Mouse (Mus musculus) adrenal gland, adult 8-10 months (tissue): ENCODE measurements around the gene Dph3. TPM values are rescaled to one million over a fixed set of nuclear protein-coding genes. Genes with fewer than 3 reads are reported as not detected.
A peak's percentile ranks its signal among the peaks of the same experiment; 100 is the strongest.

Source experiments
- DNase-seq: peaks from one replicate; pipeline ENCODE4 v3.0.0; 2022
- total RNA-seq, 4 experiments: library from RNA; stranded (reverse); gene quantifications; 2 replicates each; pipeline ENCODE4 v1.2.4; 2022

The Dph3 gene
- total RNA-seq, 4 experiments from 2014 or later: 53.0 to 63.5 (median 57.2) TPM

- DNase-seq: no peak
Observed at GRCm38 (mm10) chr14:32084761-32085485, 606 bp downstream of the Dph3 start, which contains the start of gene Oxnad1. Gene Oxnad1 (plus strand): TSS chr14:32085374.

- no peak for DNase-seq
Observed at GRCm38 (mm10) chr14:32083466-32083865, 2.1 kb downstream of the Dph3 start.

- no peak for DNase-seq
Observed at GRCm38 (mm10) chr14:32082891-32083290, 2.6 kb downstream of the Dph3 start.

GRCm38 (mm10) chr14:32081026-32081425 is 4.5 kb downstream of the Dph3 start:
- DNase-seq: no peak

- peak; percentile 47 for DNase-seq
Observed at GRCm38 (mm10) chr14:32076896-32077575, 8.5 kb downstream of the Dph3 start.

DNA sequence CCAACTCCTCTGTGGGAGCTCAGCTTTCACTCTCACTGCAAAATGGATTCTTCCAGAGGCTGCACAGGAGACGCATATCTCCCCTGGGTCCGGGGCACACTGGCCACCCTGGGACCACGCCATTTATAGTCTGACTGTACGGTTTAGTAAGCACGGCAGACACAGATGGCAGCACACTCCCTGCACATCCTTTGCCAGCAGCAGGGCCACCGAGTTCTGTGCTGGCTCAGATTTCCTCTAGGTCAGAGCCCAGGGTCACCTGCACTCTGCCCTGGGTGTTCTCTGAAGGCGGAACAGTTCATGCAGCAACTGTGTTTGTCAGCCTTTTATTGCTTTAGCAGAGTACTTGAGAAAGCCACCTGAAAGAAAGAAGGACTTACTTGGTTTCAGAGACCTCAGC is 11.6 kb downstream of the Dph3 start:
- DNase-seq: no peak

DNA sequence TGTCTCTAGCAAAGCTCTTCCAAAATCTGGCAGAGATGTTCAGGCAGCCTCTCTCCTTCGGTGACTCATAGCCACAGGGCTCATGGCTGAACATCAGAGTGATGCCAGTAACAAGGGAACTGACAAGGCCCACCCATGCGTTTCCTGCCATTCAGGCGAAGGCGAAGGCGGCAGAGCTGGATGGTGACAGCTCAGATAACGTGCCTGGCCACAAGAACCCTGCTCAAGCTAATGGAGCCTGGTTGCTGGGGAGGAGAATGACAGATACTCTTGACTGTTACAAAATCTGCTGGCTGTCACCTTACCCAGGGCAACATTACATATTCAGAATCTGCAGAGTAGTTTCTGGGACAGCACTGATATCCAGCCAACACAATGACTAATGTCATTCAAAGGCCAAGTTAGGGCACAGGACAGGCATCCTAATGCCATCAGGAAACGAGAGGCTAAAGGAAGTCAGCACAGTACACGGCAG is 12.3 kb downstream of the Dph3 start:
- peak; percentile 42 for DNase-seq

GRCm38 (mm10) chr14:32072807-32073206 is 12.7 kb downstream of the Dph3 start:
- DNase-seq: no peak

DNA sequence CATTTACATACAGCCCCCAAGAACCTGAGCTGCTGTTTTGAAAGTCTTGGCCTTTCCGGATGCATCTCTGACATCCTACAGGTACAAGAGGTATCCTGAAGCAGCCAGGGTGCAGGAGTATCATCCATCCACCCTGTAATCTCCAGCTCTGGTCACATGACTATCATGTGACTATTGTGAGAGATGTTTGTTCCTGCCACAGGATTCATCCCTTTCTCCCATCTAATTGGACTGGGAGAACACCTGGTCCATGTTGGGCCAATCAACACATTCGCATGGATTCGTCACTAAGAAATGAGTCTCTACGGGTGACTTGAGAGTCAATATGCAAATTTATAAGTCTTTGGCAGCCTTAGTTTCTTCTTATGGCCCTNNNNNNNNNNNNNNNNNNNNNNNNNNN is 24.1 kb downstream of the Dph3 start:
- DNase-seq: no peak

GRCm38 (mm10) chr14:32057664-32058063 is 27.9 kb downstream of the Dph3 start:
- DNase-seq: no peak

GRCm38 (mm10) chr14:32056675-32057074 is 28.9 kb downstream of the Dph3 start:
- no peak for DNase-seq

DNA sequence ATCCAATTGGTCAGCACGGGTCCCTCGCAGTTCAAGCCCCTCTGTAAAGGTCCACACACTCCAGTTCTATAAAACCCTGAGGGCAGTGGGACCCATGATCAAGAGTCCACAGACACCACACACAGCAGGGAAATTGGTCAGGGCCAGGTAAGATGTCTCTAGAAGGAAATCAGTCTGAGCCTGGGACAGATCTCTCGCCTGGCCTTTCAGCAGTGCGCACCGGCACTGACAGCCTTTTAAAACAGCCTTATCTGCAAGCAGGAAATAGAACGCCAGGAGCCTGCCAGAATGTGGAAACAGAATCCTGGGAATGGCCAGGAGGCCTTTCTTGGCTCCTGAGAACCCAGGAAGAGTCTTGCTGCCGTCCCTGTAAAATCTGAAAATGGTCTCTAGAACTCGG is 29.7 kb downstream of the Dph3 start:
- DNase-seq: no peak

DNA sequence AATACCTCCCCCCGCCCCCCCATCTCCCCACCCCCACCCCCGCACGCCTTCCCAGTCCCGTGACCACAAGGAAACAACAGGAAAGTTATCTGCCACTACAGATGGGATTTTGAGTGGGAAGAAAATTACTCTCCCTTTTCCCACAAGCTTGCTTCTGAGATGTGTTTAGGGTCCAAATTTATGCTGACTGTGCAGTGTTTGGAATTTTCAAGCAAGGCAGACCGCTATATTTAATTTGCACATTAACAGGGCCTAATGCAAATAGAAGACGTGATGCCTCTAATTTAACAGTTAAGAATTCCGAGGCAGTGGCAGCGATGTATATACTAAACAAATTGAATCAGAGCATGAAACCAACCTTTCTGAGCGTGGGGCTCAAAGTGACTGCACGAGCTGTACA is 30.7 kb downstream of the Dph3 start:
- no peak for DNase-seq

DNA sequence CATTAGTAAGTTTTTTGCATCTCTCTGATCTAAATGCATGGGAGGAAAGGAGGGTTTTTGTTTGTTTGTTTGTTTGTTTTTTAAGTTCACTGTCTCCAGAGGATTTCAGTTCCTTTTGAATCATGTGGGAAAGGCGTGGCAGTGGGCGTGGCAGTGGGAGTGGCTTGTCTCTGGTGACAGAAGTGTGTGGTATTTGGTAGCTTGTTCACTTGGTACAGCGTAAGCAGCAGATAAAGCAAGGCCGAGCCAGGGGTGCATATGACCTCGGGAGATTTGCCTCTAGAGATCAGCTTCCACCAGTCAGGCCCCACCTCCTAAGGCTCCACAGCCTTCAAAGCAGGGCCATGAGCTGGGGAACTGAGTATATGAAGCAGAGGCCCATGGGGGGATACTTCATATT is 31.6 kb downstream of the Dph3 start:
- no peak for DNase-seq

DNA sequence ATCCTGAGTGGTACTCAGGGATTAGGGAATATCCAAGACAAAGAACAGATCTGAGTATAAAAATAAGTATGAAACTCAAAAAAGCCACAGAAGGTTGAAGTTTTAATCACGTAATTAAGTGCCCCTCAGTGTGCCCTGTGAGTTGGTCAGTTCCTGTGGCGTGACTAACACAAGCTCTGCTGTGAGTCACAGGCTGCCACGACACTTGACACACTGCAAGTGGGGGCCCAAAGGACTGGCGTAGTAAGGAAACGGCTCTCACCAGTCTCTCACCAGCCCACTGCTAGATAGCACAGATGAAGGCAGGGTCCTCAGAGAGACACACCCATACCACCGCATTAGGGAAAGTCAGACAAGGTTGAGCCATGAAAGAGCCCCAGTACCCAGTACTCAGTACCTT is 35.4 kb downstream of the Dph3 start:
- DNase-seq: no peak

GRCm38 (mm10) chr14:32046357-32046756 is 39.2 kb downstream of the Dph3 start:
- DNase-seq: no peak

DNA sequence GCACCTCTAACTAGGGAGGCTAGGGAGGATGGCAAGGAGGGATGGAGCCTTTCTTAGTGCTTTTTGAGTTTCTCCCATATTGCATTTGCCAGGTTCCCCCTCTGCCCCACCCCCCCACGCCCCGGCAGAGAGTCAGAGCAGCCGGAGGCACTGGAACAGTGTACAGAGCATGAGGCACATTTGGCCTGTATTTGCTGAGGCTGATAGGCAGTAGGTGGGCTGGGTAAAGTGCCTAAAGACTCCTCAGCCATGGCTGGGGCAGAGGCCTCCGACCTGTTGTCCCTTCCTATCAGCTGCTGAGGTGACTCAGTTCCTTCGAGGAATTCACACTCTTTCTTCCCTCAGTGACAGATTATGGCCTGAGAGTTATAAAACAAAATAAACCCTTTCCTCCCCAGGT is 43.4 kb downstream of the Dph3 start:
- no peak for DNase-seq

- DNase-seq: no peak
Observed at GRCm38 (mm10) chr14:32037661-32038252, 47.8 kb downstream of the Dph3 start.

GRCm38 (mm10) chr14:32036482-32036881 is 49.0 kb downstream of the Dph3 start:
- peak; percentile 74 for DNase-seq

DNA sequence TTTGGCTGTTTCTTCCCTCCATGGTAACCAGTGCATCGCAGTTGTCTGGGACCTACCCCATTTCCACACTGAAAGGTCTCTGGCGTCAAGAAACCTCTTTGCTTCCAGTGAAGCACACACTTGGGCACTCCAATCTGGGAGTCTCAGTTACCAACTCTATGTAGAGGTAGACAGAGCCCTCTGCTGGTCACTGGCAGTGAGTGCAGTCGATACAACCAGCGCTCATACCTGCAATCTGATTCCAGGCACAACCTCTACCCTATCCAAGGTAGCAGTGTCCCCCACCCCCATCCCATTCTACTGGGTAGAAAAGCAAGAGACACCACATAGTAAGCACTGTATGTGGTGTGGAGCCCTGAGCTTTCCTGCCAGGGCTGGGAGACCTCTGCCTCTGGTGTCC is 53.0 kb downstream of the Dph3 start:
- peak; percentile 43 for DNase-seq
